Mouse (Mus musculus): ENCODE data around the gene Ank2.

The Ank2 gene

DNA sequence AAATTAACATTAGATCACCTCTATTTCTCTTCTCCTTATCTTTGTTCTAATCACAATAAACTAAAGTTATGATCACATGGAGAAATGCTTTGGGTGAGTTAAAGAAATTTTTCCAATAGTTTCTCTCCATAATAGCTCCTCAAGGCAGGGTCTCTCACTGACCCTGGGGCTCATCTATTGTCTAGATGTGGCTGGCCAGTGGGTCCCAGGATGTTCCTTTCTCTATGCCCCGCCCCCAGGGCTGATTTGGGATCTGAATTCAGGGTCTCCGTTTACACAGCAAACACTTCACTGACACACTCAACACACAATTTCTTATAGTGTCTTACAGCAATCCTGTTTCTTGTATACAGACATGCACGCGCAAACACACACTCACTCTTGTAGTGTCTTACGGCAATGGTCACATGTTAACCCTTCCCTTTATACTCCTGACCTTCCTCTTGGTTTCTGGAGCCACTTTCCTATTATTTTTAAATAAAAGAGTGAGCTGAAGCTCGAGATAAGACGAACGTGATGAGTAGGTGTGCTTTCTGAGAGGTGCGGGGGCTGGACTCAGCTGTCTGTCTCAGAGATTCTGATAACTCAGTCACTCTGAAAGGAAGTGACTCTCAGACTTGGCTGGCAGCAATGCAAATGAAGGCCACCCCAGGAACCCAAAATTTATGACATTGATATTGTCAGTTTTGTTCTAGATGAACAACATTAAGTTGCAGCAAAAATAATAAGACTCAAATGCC lies 204.4 kb downstream of the Ank2 start:
- DNase-seq (ENCODE audit: extremely low read depth, low read depth), result peak; percentile 42

DNA sequence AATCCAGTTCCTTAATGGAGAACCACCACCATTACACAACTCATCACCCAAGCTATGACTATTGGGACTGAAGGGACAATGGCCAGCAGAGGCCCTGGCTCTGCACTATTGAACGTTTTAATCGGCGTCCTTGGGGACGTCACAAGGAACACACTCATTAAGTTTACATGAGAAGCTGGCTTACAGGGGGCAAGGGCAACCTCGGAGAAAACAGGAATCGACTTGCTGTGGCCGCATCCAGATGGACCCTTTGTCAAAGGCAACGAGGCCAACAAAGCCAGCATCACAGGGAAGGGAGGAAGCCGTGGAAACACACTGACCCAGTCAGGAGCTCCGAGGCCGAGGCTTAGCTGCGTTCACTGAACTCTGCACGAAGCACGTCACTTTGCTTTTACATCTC lies 205.1 kb downstream of the Ank2 start:
- no peak for DNase-seq (ENCODE audit: extremely low read depth, low read depth)

DNA sequence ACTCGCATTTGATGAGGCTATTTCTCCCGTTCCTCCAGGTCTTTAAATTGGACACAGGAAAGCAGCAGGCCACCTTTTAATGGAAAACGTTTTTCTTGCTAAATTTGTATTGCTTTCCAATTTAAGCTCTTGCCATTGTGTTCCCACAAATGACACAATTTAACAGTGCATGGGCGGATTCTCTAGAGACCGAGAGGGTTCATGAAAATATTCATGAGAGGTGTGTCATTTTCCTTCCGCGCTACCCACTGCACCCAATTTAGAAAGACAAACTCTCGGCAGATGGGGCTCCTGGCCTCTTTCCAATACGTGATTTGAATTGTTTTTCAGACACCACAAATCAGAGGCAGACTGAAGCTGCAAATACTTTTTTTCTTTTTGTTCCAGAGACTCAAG lies 205.7 kb downstream of the Ank2 start:
- DNase-seq (ENCODE audit: extremely low read depth, low read depth), result no peak

DNA sequence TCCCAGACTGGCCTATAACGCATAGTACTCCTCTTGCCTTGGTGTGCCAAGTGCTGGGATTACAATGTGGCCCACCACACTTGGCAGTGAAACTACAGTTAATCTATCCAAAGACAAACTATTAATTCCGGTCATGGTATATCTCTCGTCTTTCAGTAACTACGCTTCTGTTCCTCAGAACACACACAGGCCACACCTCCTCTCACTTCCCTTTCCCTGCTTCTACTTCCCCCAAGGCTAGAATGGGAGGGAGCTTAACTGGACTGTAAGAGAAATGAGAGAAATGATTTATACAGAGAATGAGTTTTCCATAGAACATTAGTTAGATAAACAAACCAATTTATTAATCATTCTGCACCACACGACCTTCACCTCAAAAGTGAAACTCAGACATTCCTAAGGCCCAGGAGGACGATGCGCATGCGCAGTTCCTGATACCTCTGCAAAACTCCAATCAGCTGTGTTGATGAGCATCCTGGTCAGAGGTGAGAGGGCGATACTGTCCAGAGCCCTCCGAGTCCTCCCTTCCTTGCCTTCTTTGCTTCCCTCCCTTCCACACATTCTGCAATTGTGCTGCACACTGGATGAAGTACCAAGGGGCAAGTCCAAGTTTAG lies 206.2 kb downstream of the Ank2 start:
- DNase-seq (ENCODE audit: extremely low read depth, low read depth), result no peak

DNA sequence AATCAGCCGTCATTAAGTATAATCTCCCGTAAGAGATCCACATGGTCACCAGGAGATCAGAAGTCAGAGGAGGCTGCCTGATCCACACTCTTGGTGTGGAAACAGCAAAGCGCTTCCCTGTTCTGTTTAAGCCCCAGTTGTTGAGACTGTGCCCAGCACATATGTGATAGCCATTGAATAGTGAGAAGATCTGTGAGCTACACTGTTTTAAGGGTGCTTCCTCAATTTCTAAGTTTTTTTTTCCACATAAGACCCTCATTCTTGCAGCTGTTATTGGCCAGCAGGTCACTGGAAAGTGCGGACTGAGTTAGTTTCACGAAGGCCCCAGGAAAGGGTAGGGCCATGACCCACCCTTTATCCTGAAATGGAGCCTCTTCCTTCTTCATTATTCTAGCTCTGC lies 216.9 kb downstream of the Ank2 start:
- DNase-seq (ENCODE audit: extremely low read depth, low read depth), result no peak

DNA sequence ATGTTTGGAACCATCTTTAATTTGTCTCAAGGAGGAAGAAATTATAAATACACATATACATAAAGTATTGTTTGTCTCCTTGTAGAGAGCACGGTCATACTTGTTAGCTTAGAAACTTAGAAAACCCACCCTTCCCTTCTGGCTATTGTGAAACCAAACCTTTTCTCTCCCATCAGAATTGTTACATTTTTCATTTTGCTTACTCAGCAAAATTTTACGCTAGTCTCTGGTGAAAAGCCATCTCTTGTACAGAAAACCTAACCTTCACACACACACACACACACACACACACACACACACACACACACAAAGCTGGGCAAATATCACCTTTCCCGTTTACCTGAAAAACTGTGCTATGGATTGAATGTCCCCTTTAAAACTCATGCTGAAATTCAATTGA lies 217.8 kb downstream of the Ank2 start:
- no peak for DNase-seq (ENCODE audit: extremely low read depth, low read depth)

DNA sequence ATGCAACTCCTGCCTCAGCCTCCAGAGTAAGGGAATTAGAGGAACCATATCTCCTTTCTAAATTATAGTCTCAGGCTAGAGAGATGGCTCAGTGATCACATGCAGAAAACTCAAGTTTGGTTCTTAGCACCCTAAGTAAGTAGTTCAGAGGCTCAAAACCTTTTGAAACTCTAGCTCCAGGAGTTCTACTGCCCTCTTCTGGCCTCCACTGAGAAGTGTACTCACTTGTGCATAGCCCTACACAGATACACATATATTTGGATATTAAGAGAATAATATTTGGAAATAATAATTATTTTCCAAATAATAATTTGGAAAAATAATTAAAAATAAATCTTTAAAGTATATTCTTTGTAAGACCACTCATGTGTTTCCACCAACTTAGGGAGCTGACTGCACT lies 218.8 kb downstream of the Ank2 start:
- no peak for DNase-seq (ENCODE audit: extremely low read depth, low read depth)

DNA sequence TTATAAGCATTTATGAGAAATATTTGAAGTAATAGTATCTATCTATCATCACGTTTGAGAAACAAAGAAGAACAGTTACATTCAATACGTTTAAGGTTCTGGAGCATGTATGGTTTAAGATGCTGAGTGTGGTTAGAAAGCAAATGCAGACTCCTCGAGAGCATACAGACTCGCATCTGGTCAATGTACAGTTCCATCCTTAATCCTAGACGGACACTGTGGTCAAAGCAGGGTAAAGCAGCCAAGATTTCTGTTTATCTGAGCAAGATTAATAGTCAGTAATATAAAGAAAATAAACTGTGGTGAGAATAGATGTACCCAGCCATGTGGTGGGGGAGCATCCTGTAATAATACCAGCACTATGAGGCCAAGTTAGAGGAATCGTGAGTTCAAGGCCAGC lies 223.2 kb downstream of the Ank2 start:
- DNase-seq (ENCODE audit: extremely low read depth, low read depth), result no peak

DNA sequence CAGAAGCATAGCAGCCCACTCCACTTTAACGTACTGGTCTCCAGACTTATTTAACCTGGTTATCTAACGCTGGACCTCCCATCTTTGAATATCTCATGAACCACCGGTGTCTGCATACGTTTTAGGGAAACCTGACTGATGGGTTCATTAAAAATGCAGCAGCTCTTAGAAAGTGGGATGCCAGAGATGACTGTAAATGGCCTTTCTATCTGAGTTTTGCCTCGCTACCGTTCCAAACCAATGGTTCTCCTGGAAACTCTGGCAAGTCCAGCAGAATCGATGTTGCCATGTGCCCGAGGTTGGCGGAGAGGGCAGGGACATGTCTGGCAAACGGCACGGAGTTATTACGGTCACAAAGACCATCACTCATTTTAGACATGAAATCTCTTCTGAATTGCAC lies 226.3 kb downstream of the Ank2 start:
- no peak for DNase-seq (ENCODE audit: extremely low read depth, low read depth)

DNA sequence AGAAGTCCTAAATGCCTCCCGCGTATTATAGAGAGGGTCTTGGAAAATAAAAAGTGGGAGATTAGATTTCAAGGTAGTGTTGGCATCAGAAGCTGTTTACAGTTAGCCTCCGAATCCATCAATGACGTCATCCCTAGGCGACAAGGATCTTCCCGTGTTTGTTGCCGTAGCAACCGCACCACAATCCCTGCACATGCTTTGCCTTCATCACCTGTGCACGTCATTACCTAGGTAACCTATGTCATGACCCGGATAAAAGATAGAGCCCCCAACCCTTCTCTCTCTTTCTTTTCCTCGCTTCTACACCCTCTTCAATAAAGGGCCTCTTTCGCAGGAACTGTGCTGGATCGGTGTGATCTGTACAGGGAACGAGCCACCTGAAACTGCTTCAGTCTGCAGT lies 229.5 kb downstream of the Ank2 start:
- no peak for DNase-seq (ENCODE audit: extremely low read depth, low read depth)

DNA sequence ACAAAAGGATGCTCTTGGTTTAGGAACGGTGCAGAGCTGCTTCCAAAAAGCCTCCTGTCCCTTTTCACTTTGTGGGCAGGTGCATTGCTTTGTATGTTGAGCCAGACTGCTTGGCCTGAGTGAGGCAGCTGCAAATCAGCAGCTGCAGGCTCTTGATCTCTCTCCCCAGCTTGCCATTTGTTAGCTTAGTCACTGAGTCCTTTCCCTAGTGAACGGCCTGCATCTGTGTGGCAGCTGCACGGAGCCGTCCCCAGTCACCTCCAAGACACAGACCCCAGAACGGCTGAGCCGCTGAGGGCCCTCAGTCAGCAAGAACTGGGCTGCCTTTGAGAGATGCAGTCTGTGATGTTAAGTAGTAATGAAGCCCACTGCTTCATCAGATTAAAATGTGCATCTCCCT lies 231.3 kb downstream of the Ank2 start:
- DNase-seq (ENCODE audit: extremely low read depth, low read depth), result no peak

DNA sequence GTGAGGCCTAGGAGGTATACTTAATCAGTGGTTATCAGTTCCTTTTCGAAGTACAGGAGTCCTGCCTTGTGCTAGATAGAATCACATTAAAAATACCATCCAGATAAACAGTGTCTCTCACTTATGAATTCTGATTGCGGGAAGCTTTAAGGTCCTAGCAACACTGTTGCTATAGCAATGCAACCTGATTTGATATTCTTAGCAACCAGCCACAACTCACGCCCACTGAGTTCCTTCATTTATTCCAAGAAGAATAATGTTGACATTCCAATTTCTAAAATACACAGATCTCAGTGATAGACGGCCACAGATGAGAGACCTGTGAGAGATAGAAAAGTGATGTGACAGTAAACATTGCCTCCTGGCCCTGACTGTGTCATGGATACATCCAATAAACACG lies 233.4 kb downstream of the Ank2 start:
- DNase-seq (ENCODE audit: extremely low read depth, low read depth), result no peak

DNA sequence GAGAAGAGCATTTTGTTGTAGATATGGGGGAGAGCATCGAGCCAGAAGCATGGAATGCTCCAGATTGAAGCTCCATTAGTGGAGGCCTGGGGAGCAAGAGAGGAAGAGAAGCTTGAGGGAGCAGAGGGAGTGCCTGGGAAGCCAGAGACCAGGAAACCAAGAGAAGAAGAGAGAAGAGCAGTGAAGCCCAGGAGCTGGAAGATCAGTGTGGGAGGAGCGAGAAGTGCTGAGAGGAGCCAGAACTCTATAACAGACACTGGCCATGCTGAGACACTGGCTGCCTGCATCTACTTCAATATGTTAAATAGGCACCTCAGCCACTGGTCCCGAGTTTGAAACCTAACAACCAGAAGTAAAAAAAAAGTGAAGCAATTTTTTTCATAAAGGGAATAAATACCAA lies 234.0 kb downstream of the Ank2 start:
- DNase-seq (ENCODE audit: extremely low read depth, low read depth), result no peak

DNA sequence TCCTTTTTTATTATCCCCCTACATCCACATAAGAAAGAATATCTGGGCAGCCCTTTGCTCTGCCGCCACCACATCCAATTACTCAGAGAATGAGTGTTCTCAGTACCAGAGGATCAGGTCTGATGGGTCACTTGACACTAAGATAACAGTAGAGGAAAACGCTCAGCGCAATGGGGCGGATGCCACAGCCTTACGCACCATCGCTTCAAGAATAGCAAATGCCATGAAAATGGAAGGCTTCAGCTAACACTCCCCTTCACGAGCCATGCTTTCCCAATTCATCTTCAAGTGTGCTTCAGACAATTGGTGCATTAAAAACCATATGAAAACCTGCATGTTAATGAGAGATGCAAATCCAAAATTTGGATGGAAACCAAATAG lies 238.4 kb downstream of the Ank2 start:
- DNase-seq (ENCODE audit: extremely low read depth, low read depth), result no peak

DNA sequence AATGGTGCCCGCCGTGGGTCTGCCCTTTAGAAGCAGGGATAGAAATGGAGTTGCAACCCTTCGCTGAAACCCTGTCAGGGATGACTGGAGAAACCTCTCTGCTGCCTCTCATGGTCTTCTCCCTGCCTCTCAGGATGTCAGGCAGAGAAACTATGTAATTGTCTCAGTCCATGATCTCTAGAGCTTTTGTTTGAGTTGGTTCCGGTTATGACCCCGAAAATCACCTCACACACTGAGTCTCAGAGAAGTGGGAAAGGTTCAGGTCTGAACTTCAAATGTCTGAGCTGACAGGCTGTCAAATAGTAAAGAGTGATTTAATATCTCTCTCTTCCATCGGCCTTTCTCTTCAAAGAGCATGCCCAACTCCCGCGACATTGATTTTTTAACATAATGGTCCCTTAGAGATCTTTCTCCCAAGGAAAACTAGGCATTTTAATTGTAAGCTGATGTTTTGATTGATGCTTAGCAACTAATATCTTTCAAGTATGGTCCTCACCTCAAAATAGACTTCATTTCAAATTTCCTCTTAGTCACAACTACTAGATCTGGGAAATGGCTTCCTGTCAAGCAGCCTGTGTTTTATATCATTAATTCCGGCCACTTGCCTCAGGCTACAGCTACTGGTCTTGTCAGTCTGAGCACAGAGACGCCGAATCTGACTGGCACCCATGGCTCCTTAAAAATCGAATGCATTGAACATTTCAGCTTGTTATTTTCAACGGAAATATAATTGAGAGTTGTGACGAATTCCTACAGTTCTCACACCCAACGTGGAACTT lies 239.0 kb downstream of the Ank2 start:
- no peak for DNase-seq (ENCODE audit: extremely low read depth, low read depth)

DNA sequence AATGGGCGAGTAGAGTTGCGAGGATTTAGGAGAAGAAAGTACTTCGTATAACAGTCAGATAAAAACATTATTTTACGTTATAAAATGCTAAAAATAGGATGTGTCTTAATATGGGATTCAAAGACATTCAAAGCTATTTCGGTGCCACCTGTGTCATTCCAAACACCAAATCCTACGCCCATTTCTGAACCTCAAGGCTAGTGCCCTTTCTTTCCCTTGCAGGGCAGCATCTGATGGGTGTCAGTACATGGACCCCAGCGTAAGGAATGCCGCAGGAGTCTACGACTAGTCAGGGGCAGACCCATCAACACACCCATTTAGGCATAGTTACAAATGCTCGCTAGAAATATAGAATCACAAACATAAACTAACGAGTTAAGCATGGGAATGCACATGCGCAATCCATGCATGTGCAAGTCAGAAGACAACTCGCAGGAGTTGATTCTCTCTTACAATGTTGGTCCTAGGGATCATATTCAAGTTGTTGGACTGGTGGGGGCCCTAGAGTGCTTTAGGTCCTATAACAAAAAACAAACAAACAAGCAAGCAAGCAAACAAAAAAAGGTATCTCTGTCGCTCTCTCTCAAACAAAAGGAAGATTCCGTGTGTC lies 240.6 kb downstream of the Ank2 start:
- no peak for DNase-seq (ENCODE audit: extremely low read depth, low read depth)

DNA sequence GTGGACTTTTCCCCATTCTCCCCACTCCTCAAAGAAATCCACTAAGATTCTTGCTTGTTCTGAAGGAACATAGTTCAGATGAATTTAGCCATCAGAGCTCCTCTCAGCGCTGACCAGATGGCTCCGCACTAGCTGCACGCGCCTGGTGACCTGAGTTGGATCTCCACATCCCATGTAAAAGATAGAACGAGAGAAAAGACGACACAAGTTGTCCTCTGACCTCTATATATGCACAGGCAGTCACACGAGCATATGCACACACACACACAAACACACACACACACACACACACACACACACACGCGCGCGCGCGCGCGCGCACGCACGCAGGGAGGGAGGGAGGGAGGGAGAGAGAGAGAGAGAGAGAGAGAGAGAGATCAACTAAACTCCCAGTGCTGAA lies 241.2 kb downstream of the Ank2 start:
- no peak for DNase-seq (ENCODE audit: extremely low read depth, low read depth)

DNA sequence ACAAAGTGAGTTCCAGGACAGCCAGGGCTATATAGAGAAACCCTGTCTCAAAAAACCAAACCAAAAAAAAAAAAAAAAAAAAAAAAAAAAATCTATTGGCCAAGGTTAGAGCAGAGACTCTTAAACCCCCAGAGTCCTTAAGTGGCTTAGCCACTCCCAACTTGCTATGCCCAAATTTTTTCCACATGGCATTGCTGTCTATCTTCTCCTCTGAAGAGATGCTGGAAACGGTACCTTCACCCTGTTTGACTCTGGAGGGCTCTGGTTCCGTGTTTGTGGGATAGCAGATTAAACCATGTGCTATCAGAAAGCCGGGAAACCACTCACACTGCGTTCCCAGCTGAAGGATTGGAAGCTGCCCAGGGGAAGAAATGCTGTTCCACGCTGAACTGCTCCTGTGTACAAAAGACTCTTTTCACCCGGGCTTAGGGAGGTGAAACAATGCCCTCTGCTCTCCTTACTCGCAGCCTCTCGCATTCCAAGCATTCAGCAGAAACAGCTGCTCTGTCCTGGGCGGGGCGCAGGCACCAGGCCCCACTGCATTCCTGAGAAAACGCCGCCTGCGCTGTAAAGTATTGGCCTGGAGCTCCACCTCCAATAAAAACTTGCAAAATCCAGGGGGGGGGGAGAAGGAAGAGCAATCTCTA lies 241.7 kb downstream of the Ank2 start:
- DNase-seq (ENCODE audit: extremely low read depth, low read depth), result no peak

DNA sequence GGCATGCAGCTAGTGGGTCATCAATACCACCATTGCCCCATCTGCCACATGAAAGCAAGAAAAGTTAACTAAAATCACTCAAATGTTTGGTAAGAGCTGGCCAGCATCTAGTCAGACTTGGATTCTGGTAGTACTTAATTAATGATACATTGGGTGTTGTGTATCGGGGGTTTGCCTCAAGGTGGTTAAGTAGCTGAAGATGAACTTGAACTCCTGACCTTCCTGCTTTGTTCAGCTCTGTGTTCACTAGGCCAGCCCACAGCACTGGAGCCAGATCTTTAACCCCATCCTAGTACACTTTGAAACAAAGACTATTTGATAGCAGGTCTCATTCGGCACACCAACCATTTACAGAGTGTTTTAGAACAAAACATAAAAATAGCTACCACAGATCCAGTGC lies 242.5 kb downstream of the Ank2 start:
- no peak for DNase-seq (ENCODE audit: extremely low read depth, low read depth)

DNA sequence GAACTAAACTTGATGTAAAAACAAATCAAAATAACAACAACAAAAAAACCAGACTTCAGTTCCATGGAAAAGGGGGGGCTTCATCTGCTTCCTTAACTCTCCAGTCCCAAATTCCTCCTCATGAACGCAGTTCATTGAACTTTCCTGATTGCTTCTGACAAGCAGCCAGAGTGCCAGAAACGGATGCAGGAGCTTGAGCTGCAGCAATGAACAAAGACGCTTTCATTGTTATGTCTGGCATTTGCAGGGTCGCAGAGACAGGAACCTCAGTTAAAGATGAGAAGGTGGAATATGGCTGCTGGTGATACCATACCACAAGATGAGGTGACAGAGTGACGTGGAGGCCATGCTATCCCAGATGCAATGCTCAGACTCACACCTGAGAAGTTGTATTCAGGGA lies 248.2 kb downstream of the Ank2 start:
- no peak for DNase-seq (ENCODE audit: extremely low read depth, low read depth)

DNA sequence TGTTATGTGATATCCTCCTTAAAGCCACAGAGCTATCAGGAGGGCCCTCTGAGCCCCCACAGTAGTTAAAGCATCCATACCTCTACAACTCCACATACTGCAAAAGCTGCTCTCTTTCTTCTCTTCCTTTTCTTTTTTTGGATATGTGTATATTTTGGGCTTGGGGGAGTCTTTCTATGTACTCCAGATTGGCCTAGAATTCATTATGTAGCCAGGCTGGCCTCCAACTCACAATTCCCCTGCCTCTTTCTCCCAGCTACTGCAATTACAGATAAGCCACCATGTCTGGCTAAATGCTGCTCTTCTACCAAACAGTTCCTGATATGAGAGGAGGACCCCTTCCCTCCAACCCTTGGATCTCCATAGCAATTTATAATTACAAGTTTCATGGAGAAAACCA lies 250.5 kb downstream of the Ank2 start:
- no peak for DNase-seq (ENCODE audit: extremely low read depth, low read depth)

All from MEL-GATA-1-ER (cell line).